Mouse (Mus musculus) bone marrow, adult 2 months (tissue): ENCODE data around the gene Ccsap. TPM values are rescaled to one million over a fixed set of nuclear protein-coding genes. Genes with fewer than 3 reads are reported as not detected.

ENCODE experiments used
- H3K27ac ChIP-seq: fragments of 200-500 bp; 2 replicates; pipeline ENCODE4 v1.5.1; 2012; ENCODE audit warnings: low read depth, mild to moderate bottlenecking, control low read depth, inconsistent platforms, low read length; ENCODE audit not compliant: control insufficient read depth, poor library complexity, insufficient read depth
- H3K4me1 ChIP-seq: fragments of 200-500 bp; 2 replicates; pipeline ENCODE4 v1.6.1; 2011; ENCODE audit warnings: low read length; ENCODE audit not compliant: control insufficient read depth, insufficient read depth
- H3K4me3 ChIP-seq: fragments of 200-500 bp; replicated peaks from 2 replicates; pipeline ENCODE3; 2011; ENCODE audit warnings: mild to moderate bottlenecking, low read depth, low read length, control low read depth; ENCODE audit not compliant: control insufficient read depth
- CTCF ChIP-seq: fragments of 200-500 bp; IDR thresholded peaks from 2 replicates; pipeline ENCODE4 v1.5.1; 2011; ENCODE audit warnings: low read length, control low read depth; ENCODE audit not compliant: control insufficient read depth, insufficient read depth
- POLR2A ChIP-seq: fragments of 200-500 bp; IDR thresholded peaks from 2 replicates; pipeline ENCODE4 v1.6.1; 2011; ENCODE audit warnings: low read depth, mild to moderate bottlenecking, control low read depth, low read length, borderline replicate concordance; ENCODE audit not compliant: control insufficient read depth
- WGBS: fragments of 180-500 bp; shearing (Covaris S2); methylation state at CpG from one replicate; pipeline ENCODE4 v1.1.7; 2018; 5-methylcytosine and 5-hydroxymethylcytosine counted together
- polyA plus RNA-seq: library from polyadenylated mRNA; stranded (reverse); fragments of >200 nt; gene quantifications from 2 replicates; pipeline ENCODE4 v1.2.4, GENCODE M21; 2011; ENCODE audit warnings: low replicate concordance; ENCODE audit not compliant: missing spikeins, insufficient read depth, insufficient read length

Ccsap gene
- polyA plus RNA-seq, 1 experiment, result 2.5 TPM

DNA sequence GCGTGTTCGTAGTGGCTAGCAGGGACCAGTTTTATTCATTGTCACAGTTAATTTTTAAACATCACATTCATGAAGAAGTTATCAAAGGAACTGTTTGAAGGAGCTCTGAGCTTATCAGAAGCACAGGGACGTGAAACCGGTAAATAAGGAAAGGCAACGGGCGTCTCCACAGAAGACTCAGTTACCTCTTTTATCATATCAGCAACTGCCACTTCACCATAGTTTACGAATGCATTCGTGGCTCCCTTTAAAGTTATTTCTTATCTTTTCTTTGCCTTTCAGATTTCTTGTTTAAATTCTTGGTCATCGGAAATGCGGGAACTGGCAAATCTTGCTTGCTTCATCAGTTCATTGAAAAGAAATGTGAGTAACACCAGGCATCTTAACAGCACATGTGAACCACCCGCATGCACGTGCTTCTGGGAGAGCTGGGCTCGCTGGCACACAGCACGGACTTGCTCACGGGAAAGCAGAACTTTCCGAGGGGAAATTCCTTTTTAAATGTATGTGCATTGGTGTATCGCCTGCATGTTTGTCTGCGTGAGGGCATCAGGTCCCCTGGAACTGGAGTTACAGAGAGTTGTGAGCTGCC is 36.4 kb downstream of the Ccsap start:
- H3K27ac ChIP-seq, result no peak overlapping the region
- no peak overlapping the region for H3K4me3 ChIP-seq
- TF ChIP-seq CTCF, result no peak
- no peak for TF ChIP-seq POLR2A
- 69% methylated on average over 18 of the region's 18 CpGs for WGBS
- H3K4me1 ChIP-seq, result no peaks in the 10 kb centered on the region; the same call in 1 of the 2 replicates

DNA sequence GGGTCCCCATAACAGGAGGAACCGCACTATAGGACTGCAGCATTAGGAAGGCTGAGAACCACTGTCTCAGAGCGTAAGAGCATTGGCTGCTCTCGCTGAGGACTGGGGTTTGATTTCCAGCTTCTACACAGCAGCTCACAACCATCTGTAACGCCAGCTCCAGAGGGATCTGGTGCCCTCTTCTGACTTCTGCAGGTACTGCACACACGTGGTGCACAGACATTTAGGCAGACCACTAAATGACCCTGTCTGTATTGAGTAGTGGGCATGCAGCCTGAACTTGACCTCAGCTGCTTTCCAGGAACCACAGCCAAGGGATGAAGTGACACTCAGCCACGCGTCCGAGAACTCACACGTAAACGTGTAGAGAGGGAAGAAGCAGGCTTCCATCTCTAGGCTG is 36.9 kb downstream of the Ccsap start:
- no peak overlapping the region for H3K27ac ChIP-seq
- TF ChIP-seq CTCF, result peak; percentile 27; the same call in 1 of the 2 replicates
- TF ChIP-seq POLR2A, result no peak
- whole genome bisulfite sequencing, result 77% methylated on average over 10 of the region's 10 CpGs
- no peak overlapping the region for H3K4me3 ChIP-seq
- no peaks in the 10 kb centered on the region; the same call in 1 of the 2 replicates for H3K4me1 ChIP-seq

DNA sequence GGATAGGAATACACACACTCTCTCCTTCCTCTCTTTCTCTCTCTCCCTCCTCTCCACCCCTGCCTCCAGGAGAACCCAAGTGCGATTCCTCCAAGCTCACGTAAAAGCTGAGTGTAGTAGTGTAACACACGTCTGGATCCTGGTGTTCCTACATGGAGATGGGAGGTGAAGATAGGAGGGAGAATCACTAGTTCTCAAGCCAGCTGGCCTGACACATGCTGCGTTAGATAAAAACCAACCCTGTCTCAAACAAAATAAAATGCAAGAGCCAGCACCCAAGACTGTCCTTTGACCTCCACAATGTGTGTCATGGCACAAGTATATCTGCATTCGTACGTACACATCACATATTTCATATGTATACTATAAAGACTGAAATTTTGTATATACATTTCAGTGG is 39.2 kb downstream of the Ccsap start:
- H3K27ac ChIP-seq, result no peak overlapping the region
- no peak overlapping the region for H3K4me3 ChIP-seq
- TF ChIP-seq CTCF (no peak), POLR2A (no peak)
- H3K4me1 ChIP-seq, result no peaks in the 10 kb centered on the region; the same call in 1 of the 2 replicates
- 72% methylated on average over 6 of the region's 6 CpGs for WGBS

DNA sequence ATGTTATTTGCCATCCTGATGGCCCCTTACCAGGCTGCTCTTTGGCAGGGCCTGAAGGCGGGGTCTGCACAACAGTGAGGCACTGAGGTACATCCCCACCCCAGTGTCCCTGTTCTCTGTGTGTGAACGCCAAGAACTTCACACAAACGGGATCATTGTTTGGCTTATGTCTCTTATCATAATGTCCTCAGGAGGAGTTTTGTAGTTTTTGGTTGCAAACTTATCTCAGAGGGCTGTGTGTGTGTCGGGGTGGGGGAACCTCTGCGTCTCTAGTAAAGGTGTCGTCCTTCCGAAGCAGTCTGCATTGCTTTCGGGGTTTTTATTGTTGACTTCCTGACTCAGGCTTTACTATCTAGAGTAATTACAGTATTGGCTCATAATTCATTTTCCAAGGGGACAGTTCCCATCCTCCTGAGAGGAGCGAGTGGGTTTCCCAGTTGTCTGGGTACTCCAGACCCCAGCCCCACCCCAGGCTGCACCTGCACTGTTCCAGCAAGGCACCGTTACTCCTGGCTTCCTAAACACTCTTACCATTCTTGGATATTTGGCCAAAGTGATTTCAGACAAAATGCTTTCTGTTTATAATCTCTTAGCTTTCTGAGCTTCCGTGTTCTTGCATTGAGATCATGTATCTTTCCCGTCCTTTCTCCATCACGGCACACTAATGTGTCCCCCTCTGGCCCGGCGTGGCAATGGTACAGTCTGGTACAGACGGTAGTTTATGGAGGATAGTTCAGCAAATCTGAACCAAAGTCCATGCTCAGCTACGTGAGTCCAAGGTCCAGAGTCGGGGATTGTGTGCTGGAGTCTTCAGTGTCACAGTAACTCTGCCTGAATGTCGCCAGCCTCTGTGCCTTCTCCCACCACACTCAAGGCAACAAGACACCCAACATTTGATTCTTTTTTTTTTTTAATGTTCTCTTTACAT is 40.1 kb downstream of the Ccsap start:
- Histone ChIP-seq H3K27ac (no peak overlapping the region), H3K4me3 (no peak overlapping the region), H3K4me1 (no peaks in the 10 kb centered on the region; the same call in 1 of the 2 replicates)
- 71% methylated on average over 19 of the region's 19 CpGs for WGBS
- TF ChIP-seq POLR2A (no peak), CTCF (no peak)

DNA sequence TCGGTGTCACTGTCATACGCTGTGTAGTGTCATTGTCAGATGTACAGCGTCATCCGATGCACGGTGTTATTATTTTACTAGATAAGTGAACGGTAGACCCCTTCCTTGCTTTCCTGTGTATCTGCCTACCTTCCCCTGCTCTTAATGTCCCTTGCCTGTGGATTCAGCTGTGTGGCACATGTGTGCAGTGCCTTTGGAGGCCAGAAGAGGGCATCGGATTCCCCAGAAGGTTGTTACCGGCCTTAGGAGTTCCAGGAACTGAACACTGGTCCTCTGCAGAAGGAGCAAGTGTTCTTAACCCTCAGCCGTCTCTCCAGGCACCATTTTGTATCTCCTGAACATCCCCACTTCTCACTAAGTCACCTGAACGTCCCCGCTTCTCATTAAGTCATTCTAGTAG is 42.3 kb downstream of the Ccsap start:
- TF ChIP-seq POLR2A (no peak), CTCF (peak; percentile 35; the same call in 1 of the 2 replicates)
- no peak overlapping the region for H3K4me3 ChIP-seq
- 88% methylated on average over 11 of the region's 11 CpGs for WGBS
- no peak overlapping the region for H3K27ac ChIP-seq
- no peaks in the 10 kb centered on the region for H3K4me1 ChIP-seq

DNA sequence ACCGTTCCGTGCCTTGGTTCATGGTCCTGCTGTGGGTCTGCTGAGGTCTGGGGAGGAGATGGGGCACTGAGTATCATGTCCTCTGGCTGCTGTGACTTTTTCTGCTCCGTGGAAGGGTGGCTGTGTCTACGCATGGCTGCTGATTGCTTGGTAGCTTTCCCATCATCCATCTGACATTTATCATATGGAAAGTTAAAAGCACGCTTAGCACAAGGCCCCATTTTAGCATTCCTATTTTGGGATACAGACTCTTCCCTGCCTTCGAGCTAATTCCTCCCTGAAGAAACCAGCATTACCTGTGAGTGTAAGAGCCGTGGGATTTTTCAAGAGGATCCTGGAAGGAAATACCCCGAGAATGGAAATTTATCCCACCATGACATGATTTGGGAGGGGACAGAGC is 43.1 kb downstream of the Ccsap start:
- Histone ChIP-seq H3K4me3 (no peak overlapping the region), H3K4me1 (no peaks in the 10 kb centered on the region), H3K27ac (no peak overlapping the region)
- 84% methylated on average over 8 of the region's 8 CpGs for WGBS
- no peak for TF ChIP-seq CTCF
- TF ChIP-seq POLR2A, result no peak

DNA sequence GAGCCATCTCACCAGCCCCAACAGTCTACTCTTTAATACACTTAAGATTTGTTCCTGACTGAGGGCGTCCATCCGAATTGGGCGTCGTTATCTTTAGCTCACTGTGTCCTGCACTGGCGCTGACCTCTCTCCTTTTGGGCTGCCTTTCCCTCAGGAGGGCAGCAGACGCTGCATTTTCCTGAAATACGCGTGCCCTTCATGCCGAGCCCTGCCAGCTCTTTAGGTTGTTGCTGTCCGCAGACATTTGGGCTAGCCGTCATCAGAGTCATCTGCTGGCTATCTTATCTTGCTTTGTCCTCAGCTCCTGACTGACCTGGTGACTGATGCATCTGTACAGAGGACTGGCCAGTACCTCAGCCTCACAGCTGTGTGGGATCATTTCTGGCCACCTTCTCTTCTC is 44.7 kb downstream of the Ccsap start:
- Histone ChIP-seq H3K27ac (no peak overlapping the region), H3K4me1 (0 out of 2 replicates have a peak, but pooled peaks cover 1% of the 10 kb centered on the region), H3K4me3 (no peak overlapping the region)
- WGBS, result 92% methylated on average over 11 of the region's 11 CpGs
- TF ChIP-seq CTCF, result no peak
- TF ChIP-seq POLR2A, result no peak

DNA sequence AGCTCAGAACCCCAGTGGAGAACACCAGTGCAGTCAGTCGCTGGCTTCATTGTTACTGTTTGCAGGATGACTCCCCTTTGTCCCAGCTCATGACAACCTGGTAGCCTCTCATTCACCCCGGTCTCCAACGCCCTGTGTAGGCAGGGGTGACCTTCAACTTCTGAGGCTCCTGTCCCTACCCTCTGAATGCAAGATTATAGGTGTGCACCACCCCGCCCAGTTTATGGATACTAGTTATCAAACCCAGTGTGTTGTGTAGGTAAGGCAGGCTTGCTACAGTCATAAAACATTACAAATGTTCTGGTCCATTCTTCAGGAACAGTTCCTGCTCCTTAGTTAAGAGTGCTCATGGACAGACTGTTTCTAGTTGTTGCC is 46.1 kb downstream of the Ccsap start:
- Histone ChIP-seq H3K4me3 (no peak overlapping the region), H3K27ac (no peak overlapping the region), H3K4me1 (0 out of 2 replicates have a peak, but pooled peaks cover 1% of the 10 kb centered on the region)
- no peak for TF ChIP-seq POLR2A
- TF ChIP-seq CTCF, result no peak
- WGBS, result 75% methylated on average over 4 of the region's 4 CpGs
